Mouse (Mus musculus) liver, adult 2 months (tissue): ENCODE data around the gene Tmem106c. TPM values are rescaled to one million over a fixed set of nuclear protein-coding genes. Genes with fewer than 3 reads are reported as not detected.

Experiments
- DNase-seq: peaks from one replicate; pipeline ENCODE4 v3.0.0-alpha.2; 2011; ENCODE audit warnings: low read depth, low spot score; ENCODE audit errors: extremely low read depth
- H3K27ac ChIP-seq: fragments of 200-500 bp; replicated peaks from 2 replicates; pipeline ENCODE4 v1.5.1; 2012; ENCODE audit warnings: low read depth, mild to moderate bottlenecking, control low read depth, inconsistent platforms, low read length; ENCODE audit not compliant: insufficient read depth
- H3K27me3 ChIP-seq: fragments of 200-500 bp; 2 replicates; pipeline ENCODE4 v1.6.1; 2012; ENCODE audit warnings: mild to moderate bottlenecking, moderate library complexity, low read length, inconsistent platforms; ENCODE audit not compliant: control insufficient read depth, insufficient read depth
- H3K36me3 ChIP-seq: fragments of 200-500 bp; 2 replicates; pipeline ENCODE4 v1.6.1; 2012; ENCODE audit warnings: low read length, inconsistent platforms; ENCODE audit not compliant: control insufficient read depth, insufficient read depth
- H3K4me1 ChIP-seq: fragments of 200-500 bp; 2 replicates; pipeline ENCODE4 v1.6.1; 2011; ENCODE audit warnings: low read length; ENCODE audit not compliant: control insufficient read depth, insufficient read depth
- H3K4me3 ChIP-seq: fragments of 200-500 bp; 2 replicates; pipeline ENCODE4 v1.5.1; 2011; ENCODE audit warnings: low read depth, mild to moderate bottlenecking, control low read depth, low read length, moderate library complexity; ENCODE audit not compliant: insufficient read depth
- H3K79me2 ChIP-seq: fragments of 200-500 bp; 2 replicates; pipeline ENCODE4 v1.6.1; 2012; ENCODE audit warnings: inconsistent platforms, mild to moderate bottlenecking, low read length, moderate library complexity; ENCODE audit not compliant: control insufficient read depth, insufficient read depth
- H3K9ac ChIP-seq: fragments of 200-500 bp; 2 replicates; pipeline ENCODE4 v1.6.1; 2012; ENCODE audit warnings: low read depth, mild to moderate bottlenecking, control low read depth, inconsistent platforms, low read length
- CTCF ChIP-seq: fragments of 200-500 bp; IDR thresholded peaks from 2 replicates; pipeline ENCODE4 v1.5.1; 2011; ENCODE audit warnings: low read depth, low read length, control low read depth
- POLR2A ChIP-seq: fragments of 200-500 bp; IDR thresholded peaks from 2 replicates; pipeline ENCODE4 v1.6.1; 2011; ENCODE audit warnings: low read length, control low read depth; ENCODE audit not compliant: insufficient read depth; ENCODE audit errors: extremely low read depth
- WGBS: fragments of 180-500 bp; shearing (Covaris S2); methylation state at CpG from one replicate; pipeline ENCODE4 v1.1.7; 2018; 5-methylcytosine and 5-hydroxymethylcytosine counted together
- polyA plus RNA-seq: library from polyadenylated mRNA; depleted of rRNA; stranded (reverse); fragments of >200 nt; gene quantifications from 2 replicates; pipeline ENCODE4 v1.2.3, GENCODE M21; 2012
- total RNA-seq: library from RNA; depleted of rRNA; stranded (reverse); fragments of >200 nt; gene quantifications from 2 replicates; pipeline ENCODE4 v1.2.3, GENCODE M21; 2014

Tmem106c gene
- total and polyA plus RNA-seq, 2 experiments = 11.2 to 33.7 TPM

DNA sequence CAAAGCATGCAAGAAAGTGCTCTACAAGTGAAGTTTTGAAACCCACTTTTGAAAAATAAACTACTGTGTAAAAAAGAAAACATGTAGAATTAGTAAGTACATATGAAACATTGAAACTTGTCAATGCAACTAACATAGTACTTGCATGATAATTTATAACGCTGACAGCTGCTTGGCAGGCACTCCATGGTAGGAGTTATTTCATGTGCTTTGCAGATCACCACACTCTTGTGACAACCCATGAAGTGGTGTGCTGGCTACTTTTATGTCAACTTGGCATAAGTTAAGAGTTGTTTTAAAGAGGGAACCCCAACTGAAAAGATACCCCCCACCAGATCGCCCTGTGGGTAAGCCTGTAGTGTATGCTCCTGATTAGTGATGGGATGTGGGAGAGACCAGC, 41.6 kb upstream of the Tmem106c start:
- H3K79me2 ChIP-seq = no peaks in the 10 kb centered on the region
- no peaks in the 10 kb centered on the region for H3K27me3 ChIP-seq
- no peaks in the 10 kb centered on the region for H3K36me3 ChIP-seq
- no peak overlapping the region for H3K9ac ChIP-seq
- no peak overlapping the region for H3K4me3 ChIP-seq
- TF ChIP-seq POLR2A = no peak
- TF ChIP-seq CTCF = no peak
- WGBS = 91% methylated on average over 2 of the region's 2 CpGs
- no peaks in the 10 kb centered on the region for H3K4me1 ChIP-seq
- no peak overlapping the region for H3K27ac ChIP-seq
- no peak for DNase-seq

DNA sequence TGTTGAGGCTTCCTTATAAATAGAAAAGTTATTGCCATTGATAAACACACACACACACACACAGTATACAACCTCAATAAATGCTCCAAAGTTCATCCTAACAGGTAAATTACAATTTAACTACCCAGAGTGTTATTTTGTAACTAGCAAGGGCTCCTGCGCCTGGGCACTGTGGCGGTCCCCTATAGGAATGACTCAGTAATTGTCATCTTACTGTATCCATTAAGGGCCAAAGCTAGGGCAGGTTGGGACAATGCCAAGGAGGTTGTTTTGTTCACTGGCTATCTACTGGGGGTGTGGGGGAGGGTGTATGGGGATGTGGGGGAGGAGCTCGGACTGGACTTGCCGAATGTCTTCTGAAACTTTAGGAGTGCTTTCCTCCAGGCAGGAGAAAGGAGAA, 37.0 kb upstream of the Tmem106c start:
- Histone ChIP-seq H3K9ac (no peak overlapping the region), H3K36me3 (no peaks in the 10 kb centered on the region), H3K4me1 (no peaks in the 10 kb centered on the region), H3K79me2 (no peaks in the 10 kb centered on the region), H3K4me3 (no peak overlapping the region), H3K27me3 (no peaks in the 10 kb centered on the region), H3K27ac (no peak overlapping the region)
- DNase-seq = no peak
- 50% methylated on average over 4 of the region's 4 CpGs for WGBS
- TF ChIP-seq CTCF (no peak), POLR2A (no peak)

DNA sequence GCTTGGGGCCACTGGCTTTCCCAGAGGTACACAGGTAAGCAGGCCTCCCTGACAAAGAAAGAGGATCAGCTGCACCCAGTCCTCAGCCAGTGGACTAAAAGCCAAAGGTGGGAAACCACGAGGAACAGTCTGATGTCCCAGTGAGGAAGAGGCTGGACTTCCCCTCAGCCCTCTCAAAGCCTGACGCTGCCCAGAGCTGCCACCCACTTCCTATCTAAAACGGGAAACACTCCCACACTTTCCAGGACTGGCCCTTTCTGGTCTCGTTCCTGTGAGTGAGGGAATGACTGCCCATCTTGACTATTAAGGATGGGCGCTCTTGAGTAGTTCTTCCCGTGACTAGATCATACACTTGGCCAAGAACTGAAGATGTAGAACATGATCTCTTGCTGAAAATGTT, 36.2 kb upstream of the Tmem106c start:
- H3K4me1 ChIP-seq = no peaks in the 10 kb centered on the region
- no peaks in the 10 kb centered on the region for H3K79me2 ChIP-seq
- no peaks in the 10 kb centered on the region for H3K27me3 ChIP-seq
- no peak overlapping the region for H3K4me3 ChIP-seq
- 63% methylated on average over 6 of the region's 6 CpGs for WGBS
- TF ChIP-seq CTCF (no peak), POLR2A (no peak)
- no peak overlapping the region for H3K9ac ChIP-seq
- H3K27ac ChIP-seq = no peak overlapping the region
- DNase-seq = no peak
- no peaks in the 10 kb centered on the region for H3K36me3 ChIP-seq

DNA sequence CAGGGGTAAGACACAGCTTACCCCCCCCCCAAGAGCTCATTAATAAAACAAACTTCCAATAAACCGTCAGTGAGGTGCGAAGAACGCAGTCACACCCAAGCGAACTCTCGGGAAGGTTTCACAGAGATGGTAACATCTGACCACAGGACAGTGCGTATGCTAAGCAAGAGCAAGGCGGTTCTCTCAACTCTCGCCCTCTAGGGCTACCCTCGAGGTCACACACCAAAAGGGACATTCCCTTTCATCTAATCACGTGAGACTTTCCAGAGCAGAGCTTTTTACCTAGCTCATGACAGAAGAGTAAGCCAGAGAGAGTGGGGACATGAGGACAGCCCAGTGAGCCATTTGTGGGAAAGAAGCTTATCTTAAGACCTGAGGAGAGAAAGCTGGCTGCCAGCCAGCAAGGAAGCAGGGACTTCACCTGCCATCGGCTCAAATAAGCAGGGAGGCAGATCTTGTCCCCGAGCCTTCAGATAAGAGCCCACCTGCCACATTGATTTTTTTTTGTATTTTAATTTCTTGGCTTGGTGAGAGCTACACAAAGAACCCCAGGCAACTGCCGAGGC, 34.7 kb upstream of the Tmem106c start:
- TF ChIP-seq CTCF = no peak
- no peak for TF ChIP-seq POLR2A
- no peaks in the 10 kb centered on the region for H3K4me1 ChIP-seq
- no peak for DNase-seq
- H3K9ac ChIP-seq = no peak overlapping the region
- no peaks in the 10 kb centered on the region for H3K79me2 ChIP-seq
- no peak overlapping the region for H3K4me3 ChIP-seq
- H3K27me3 ChIP-seq = no peaks in the 10 kb centered on the region
- no peak overlapping the region for H3K27ac ChIP-seq
- H3K36me3 ChIP-seq = no peaks in the 10 kb centered on the region
- 47% methylated on average over 13 of the region's 13 CpGs for WGBS

GRCm38 (mm10) chr15:97932441-97932840, 31.6 kb upstream of the Tmem106c start:
- Histone ChIP-seq H3K79me2 (no peaks in the 10 kb centered on the region), H3K27ac (no peak overlapping the region), H3K4me3 (no peak overlapping the region), H3K36me3 (no peaks in the 10 kb centered on the region), H3K9ac (no peak overlapping the region), H3K4me1 (no peaks in the 10 kb centered on the region), H3K27me3 (no peaks in the 10 kb centered on the region)
- WGBS = 81% methylated on average over 12 of the region's 12 CpGs
- DNase-seq = no peak
- TF ChIP-seq POLR2A (no peak), CTCF (no peak)

DNA sequence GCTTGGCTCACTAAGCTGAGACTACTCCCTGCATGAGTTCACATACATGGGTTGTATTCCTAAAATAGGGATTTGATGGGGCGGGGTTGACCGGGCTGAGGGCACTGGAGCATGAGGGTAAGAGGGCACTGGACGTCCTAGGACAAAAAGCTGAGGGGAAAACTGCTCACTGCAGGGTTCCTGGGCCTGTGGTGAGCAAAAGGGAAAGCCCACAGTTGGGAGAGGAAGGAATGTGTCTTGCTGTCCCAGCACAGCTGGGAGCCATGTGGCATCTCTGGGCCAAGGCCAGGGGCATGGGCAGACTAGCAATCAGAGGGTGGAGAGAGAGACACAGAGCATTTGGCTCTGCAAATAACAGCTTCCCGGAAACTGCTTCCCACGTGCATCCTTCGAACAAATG, 25.4 kb upstream of the Tmem106c start:
- Histone ChIP-seq H3K4me3 (no peak overlapping the region), H3K27me3 (no peaks in the 10 kb centered on the region), H3K36me3 (no peaks in the 10 kb centered on the region), H3K79me2 (no peaks in the 10 kb centered on the region), H3K4me1 (no peaks in the 10 kb centered on the region), H3K9ac (no peak overlapping the region), H3K27ac (no peak overlapping the region)
- TF ChIP-seq CTCF (no peak), POLR2A (no peak)
- no peak for DNase-seq
- WGBS = 77% methylated on average over 6 of the region's 6 CpGs
